10 mouse cellular contexts compared by ENCODE assay signal in the genomic region with DNA sequence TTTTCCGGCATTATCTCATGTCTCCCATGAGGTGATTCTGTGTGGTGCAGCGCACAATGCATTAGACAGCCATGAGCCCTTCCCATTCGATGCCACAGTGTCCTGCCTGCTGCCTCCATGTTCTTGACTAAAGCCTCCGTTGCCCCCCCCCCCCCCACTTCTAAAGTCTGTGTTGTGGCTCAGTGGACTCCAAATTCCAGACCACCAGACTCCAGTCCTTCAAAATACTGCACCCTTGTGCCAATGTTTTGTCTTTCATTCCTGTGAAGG.
DNase-seq lines count a peak whose midpoint lies in the region; ATAC-seq lines count a peak whose summit lies in the region.
"Had no signal": no experiment of that assay in that cellular context is flagged by ENCODE, and none has a peak within 500 bp of the region (broad histone marks: within the 10 kb centered on the region; RNA-seq: fewer than 3 reads in every experiment).

No protein-coding gene starts in this region.

- no peaks in the 10 kb centered on the region for H3K9me3 ChIP-seq in heart, embryonic 10.5 days
- H3K9me3 ChIP-seq in embryonic facial prominence, embryonic 11.5 days (replicated peaks; ENCODE audit: control insufficient read depth, low read length) = no peaks in the 10 kb centered on the region
- H3K9me3 ChIP-seq in hindbrain, embryonic 12.5 days (replicated peaks) = no peaks in the 10 kb centered on the region
- H3K9me3 ChIP-seq in midbrain, embryonic 15.5 days = no peaks in the 10 kb centered on the region

- no peak overlapping the region for H3K9ac ChIP-seq in embryonic facial prominence, embryonic 11.5 days (replicated peaks; ENCODE audit: low read length)
- H3K9ac ChIP-seq in hindbrain, embryonic 12.5 days = peak overlapping the region; percentile 77
- peak overlapping the region; percentile 84 for H3K9ac ChIP-seq in midbrain, embryonic 15.5 days

- WGBS in heart, embryonic 10.5 days = 62% methylated on average over 3 of the region's 4 CpGs
- WGBS in embryonic facial prominence, embryonic 11.5 days = 62% methylated on average over 4 of the region's 4 CpGs
- WGBS in hindbrain, embryonic 12.5 days = 45% methylated on average over 4 of the region's 4 CpGs
- 22% methylated on average over 4 of the region's 4 CpGs for WGBS in midbrain, embryonic 15.5 days

- intact Hi-C loops in heart, postnatal 14 days (cut with DNase I) = loop anchor here (2.0 kb wide), 1 partner anchor 59 kb away; no protein-coding TSS in a partner anchor

- no peaks in the 10 kb centered on the region for H3K27me3 ChIP-seq in heart, embryonic 10.5 days (ENCODE audit: insufficient read depth, poor library complexity, severe bottlenecking)
- H3K27me3 ChIP-seq in embryonic facial prominence, embryonic 11.5 days (ENCODE audit: control insufficient read depth, insufficient read depth, low read length) = no peaks in the 10 kb centered on the region
- H3K27me3 ChIP-seq in hindbrain, embryonic 12.5 days = no peaks in the 10 kb centered on the region
- no peaks in the 10 kb centered on the region for H3K27me3 ChIP-seq in midbrain, embryonic 15.5 days (replicated peaks)
- H3K27me3 ChIP-seq: megakaryocyte, embryonic 14.5 days had no signal

- peak overlapping the region; percentile 93 for H3K27ac ChIP-seq in heart, embryonic 10.5 days
- H3K27ac ChIP-seq in embryonic facial prominence, embryonic 11.5 days (replicated peaks; ENCODE audit: low read depth, low read length) = no peak overlapping the region
- peak overlapping the region; percentile 93 for H3K27ac ChIP-seq in hindbrain, embryonic 12.5 days
- peak overlapping the region; percentile 96 for H3K27ac ChIP-seq in midbrain, embryonic 15.5 days

- H3K4me1 ChIP-seq in heart, embryonic 10.5 days = peaks cover 30% of the 10 kb centered on the region
- H3K4me1 ChIP-seq in embryonic facial prominence, embryonic 11.5 days (ENCODE audit: control insufficient read depth, insufficient read depth, low read length) = no peaks in the 10 kb centered on the region
- H3K4me1 ChIP-seq in hindbrain, embryonic 12.5 days = peaks cover 26% of the 10 kb centered on the region
- peaks cover 37% of the 10 kb centered on the region for H3K4me1 ChIP-seq in midbrain, embryonic 15.5 days
- H3K4me1 ChIP-seq: megakaryocyte, embryonic 14.5 days had no signal

- H3K4me3 ChIP-seq in heart, embryonic 10.5 days = peak overlapping the region; percentile 70
- H3K4me3 ChIP-seq in embryonic facial prominence, embryonic 11.5 days (ENCODE audit: low read depth, low read length) = peak overlapping the region; percentile 31
- peak overlapping the region; percentile 58 for H3K4me3 ChIP-seq in hindbrain, embryonic 12.5 days
- H3K4me3 ChIP-seq in midbrain, embryonic 15.5 days = peak overlapping the region; percentile 83
- H3K4me3 ChIP-seq: megakaryocyte, embryonic 14.5 days had no signal

- H3K4me2 ChIP-seq in embryonic facial prominence, embryonic 11.5 days (ENCODE audit: low read depth, low read length) = peak overlapping the region; percentile 31; the same call in 1 of the 2 replicates
- H3K4me2 ChIP-seq in hindbrain, embryonic 12.5 days (replicated peaks) = peak overlapping the region; percentile 56
- H3K4me2 ChIP-seq in midbrain, embryonic 15.5 days = peak overlapping the region; percentile 66

- no peak for ATAC-seq in embryonic facial prominence, embryonic 11.5 days (replicated peaks; ENCODE audit: insufficient number of reproducible peaks, low FRiP score, low TSS enrichment, low read depth)
- ATAC-seq in hindbrain, embryonic 12.5 days (ENCODE audit: low FRiP score) = peak; percentile 45; the same call in 1 of the 2 replicates
- peak; percentile 34 for ATAC-seq in midbrain, embryonic 15.5 days (replicated peaks)

- DNase-seq in heart, embryonic 10.5 days (ENCODE audit: low spot score) = no peak
- no peak for DNase-seq in heart, postnatal 14 days
- DNase-seq in embryonic facial prominence, embryonic 11.5 days (ENCODE audit: low spot score) = no peak
- DNase-seq in thymus, postnatal 4 days = no peak
- no peak for DNase-seq in B cell, adult 2 months
- no peak for DNase-seq in embryo, embryonic 9.5 days (ENCODE audit: extremely low spot score)
- DNase-seq: spleen, adult 18-20 months had no signal

- H3K36me3 ChIP-seq in heart, embryonic 10.5 days = 0 out of 2 replicates have a peak, but pooled peaks cover 3% of the 10 kb centered on the region
- H3K36me3 ChIP-seq in embryonic facial prominence, embryonic 11.5 days (replicated peaks; ENCODE audit: control insufficient read depth, insufficient read depth, low read depth, low read length) = no peaks in the 10 kb centered on the region; the same call in 1 of the 2 replicates
- H3K36me3 ChIP-seq in hindbrain, embryonic 12.5 days = no peaks in the 10 kb centered on the region
- H3K36me3 ChIP-seq in midbrain, embryonic 15.5 days (replicated peaks) = no peaks in the 10 kb centered on the region

Comparison
In these comparisons a context has a peak if more than half of its experiments do, and no peak if none do; other contexts are left out.
1. H3K4me3 ChIP-seq: peak in every context shown above with its lines; median percentile 83 in midbrain, embryonic 15.5 days; 70 in heart, embryonic 10.5 days; 58 in hindbrain, embryonic 12.5 days; 31 in embryonic facial prominence, embryonic 11.5 days.